Mouse (Mus musculus): ENCODE data around the gene Med12. TPM values are rescaled to one million over a fixed set of nuclear protein-coding genes. Genes with fewer than 3 reads are reported as not detected.

The Med12 gene
- 162 TPM for total RNA-seq (2023)

GRCm38 (mm10) chrX:101273875-101274738, at the start of gene Med12:
Med12 (plus strand) TSS chrX:101274030.

GRCm38 (mm10) chrX:101253952-101254729, 19.7 kb upstream of the Med12 start, which contains the start of gene Foxo4:
Foxo4 (plus strand) TSS chrX:101254528.

GRCm38 (mm10) chrX:101263892-101264291, 9.9 kb upstream of the Med12 start, which contains the start of gene Gm614:
Gm614 (minus strand) TSS chrX:101263992.

GRCm38 (mm10) chrX:101268025-101268754, 5.6 kb upstream of the Med12 start, which contains the start of gene Il2rg:
Il2rg (minus strand) TSS chrX:101268255.

GRCm38 (mm10) chrX:101268755-101269124, 5.1 kb upstream of the Med12 start, which contains the start of gene Gm20489:
Gm20489 (minus strand) TSS chrX:101269023.

GRCm38 (mm10) chrX:101299055-101299454, 25.2 kb downstream of the Med12 start, which contains the start of gene Nlgn3:
Nlgn3 (plus strand) TSS chrX:101299168.

Other genes starting within 250 kb of the Med12 start
- 0.24 TPM for gene Tex11, start 214.4 kb upstream of the Med12 start, total RNA-seq (2023)
- 0.73 TPM for gene Slc7a3, start 188.0 kb upstream of the Med12 start, total RNA-seq (2023)
- gene Snx12, start 51.5 kb upstream of the Med12 start, total RNA-seq (2023) = 46.4 TPM
- gene Foxo4, start 19.5 kb upstream of the Med12 start, total RNA-seq (2023) = 48.0 TPM
- gene Gm614, start 10.0 kb upstream of the Med12 start, total RNA-seq (2023) = 41.4 TPM
- gene Il2rg, start 5.8 kb upstream of the Med12 start, total RNA-seq (2023) = 618 TPM
- gene Gm20489, start 5.0 kb upstream of the Med12 start, total RNA-seq (2023) = not detected
- 0.61 TPM for gene Nlgn3, start 25.1 kb downstream of the Med12 start, total RNA-seq (2023)
- gene Gjb1, start 102.3 kb downstream of the Med12 start, total RNA-seq (2023) = not detected
- 35.8 TPM for gene Zmym3, start 146.8 kb downstream of the Med12 start, total RNA-seq (2023)
- 235 TPM for gene Nono, start 155.3 kb downstream of the Med12 start, total RNA-seq (2023)
- gene Itgb1bp2, start 175.1 kb downstream of the Med12 start, total RNA-seq (2023) = 2.4 TPM

All from CD8-positive naive resting alpha-beta T cell, adult 57 days (primary cell).